Mouse (Mus musculus) left cerebral cortex, postnatal 10 days (tissue): ENCODE results near the gene Sik3. TPM values are rescaled to one million over a fixed set of nuclear protein-coding genes. Genes with fewer than 3 reads are reported as not detected.
"Not testable (repeated sequence)": the region's sequence is repeated elsewhere in the genome, so short reads cannot be mapped to it uniquely, and the experiment has no call there.

Source experiments
- DNase-seq, 2 experiments: peaks; one replicate each; pipeline ENCODE4 v3.0.0; 2021 to 2022; ENCODE audit warnings: low spot score in 2 of 2, mixed read lengths in 1 of 2; ENCODE audit errors: extremely low spot score in 1 of 2
- intact Hi-C: fragments of 180-260 bp; cut with DNase I; formaldehyde crosslinking; loops from one replicate; pipeline ENCODE4 v1.15.1; 2025
- total RNA-seq, 2 experiments: library from RNA; stranded (reverse); gene quantifications; 2 replicates each; pipeline ENCODE4 v1.2.3; 2021

The Sik3 gene
- total RNA-seq, 2 experiments from 2014 or later = 77.0 to 82.3 TPM

- DNase-seq = no peak
- intact Hi-C loops = no loop called here
Measured at GRCm38 (mm10) chr9:46127326-46127725, 114.7 kb downstream of the Sik3 start.

GRCm38 (mm10) chr9:46129241-46129640, 116.6 kb downstream of the Sik3 start:
- intact Hi-C loops = no loop called here
- no peak for DNase-seq

- DNase-seq, intact Hi-C loops: not testable (repeated sequence)
Measured at GRCm38 (mm10) chr9:46132821-46133220, 120.2 kb downstream of the Sik3 start.

- intact Hi-C loops = no loop called here
- no peak for DNase-seq
Measured at GRCm38 (mm10) chr9:46138831-46139230, 126.2 kb downstream of the Sik3 start.

GRCm38 (mm10) chr9:46140811-46141210, 128.2 kb downstream of the Sik3 start:
- no peak for DNase-seq
- intact Hi-C loops = no loop called here

GRCm38 (mm10) chr9:46142031-46142430, 129.4 kb downstream of the Sik3 start:
- DNase-seq = no peak
- intact Hi-C loops = no loop called here

- DNase-seq = no peak
- intact Hi-C loops = no loop called here
Measured at GRCm38 (mm10) chr9:46142492-46142891, 129.9 kb downstream of the Sik3 start.

GRCm38 (mm10) chr9:46144976-46145375, 132.4 kb downstream of the Sik3 start:
- intact Hi-C loops = no loop called here
- no peak for DNase-seq

- no peak for DNase-seq
- intact Hi-C loops = no loop called here
Measured at GRCm38 (mm10) chr9:46146437-46146836, 133.8 kb downstream of the Sik3 start.

GRCm38 (mm10) chr9:46148723-46149122, 136.1 kb downstream of the Sik3 start:
- intact Hi-C loops = no loop called here
- DNase-seq = no peak

GRCm38 (mm10) chr9:46149392-46149791, 136.8 kb downstream of the Sik3 start:
- intact Hi-C loops = no loop called here
- DNase-seq = no peak

GRCm38 (mm10) chr9:46150116-46150515, 137.5 kb downstream of the Sik3 start:
- intact Hi-C loops = no loop called here
- no peak for DNase-seq

- intact Hi-C loops = no loop called here
- no peak for DNase-seq
Measured at GRCm38 (mm10) chr9:46150890-46151703, 138.5 kb downstream of the Sik3 start.

GRCm38 (mm10) chr9:46151704-46152040, 139.1 kb downstream of the Sik3 start:
- intact Hi-C loops = no loop called here
- DNase-seq = no peak

GRCm38 (mm10) chr9:46152067-46153015, 139.7 kb downstream of the Sik3 start:
- no peak for DNase-seq
- intact Hi-C loops = no loop called here

GRCm38 (mm10) chr9:46154469-46154868, 141.8 kb downstream of the Sik3 start:
- intact Hi-C loops = no loop called here
- no peak for DNase-seq

GRCm38 (mm10) chr9:46155026-46155425, 142.4 kb downstream of the Sik3 start:
- intact Hi-C loops = no loop called here
- no peak for DNase-seq

GRCm38 (mm10) chr9:46155818-46156217, 143.2 kb downstream of the Sik3 start:
- intact Hi-C loops = not testable (repeated sequence)

GRCm38 (mm10) chr9:46156711-46157110, 144.1 kb downstream of the Sik3 start:
- no peak for DNase-seq
- intact Hi-C loops = no loop called here

More at GRCm38 (mm10) chr9:46155818-46156217, 143.2 kb downstream of the Sik3 start:
- DNase-seq = not testable (repeated sequence)
